In the genomic region with DNA sequence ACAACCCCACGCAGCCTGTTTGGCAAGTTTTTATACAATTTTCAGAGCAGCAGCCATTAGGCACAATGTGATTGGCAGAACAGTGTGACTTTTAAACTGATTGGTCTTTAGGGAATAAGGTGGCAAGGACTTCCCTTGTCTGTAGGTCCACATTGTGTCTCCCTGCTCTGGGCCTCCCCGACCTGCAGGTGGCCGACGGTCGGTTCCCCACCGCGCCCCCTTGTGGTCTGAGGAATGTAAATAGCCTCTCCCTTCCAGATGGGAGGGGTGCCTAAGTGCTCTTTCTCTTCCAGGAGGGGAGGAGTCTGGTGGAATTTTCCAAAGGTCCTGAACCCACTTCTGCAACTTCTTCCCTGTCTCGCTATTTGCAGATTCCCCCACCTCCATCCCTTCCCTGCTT, we compare ENCODE assay signal across 8 mouse cellular contexts. TPM values are rescaled to one million over a fixed set of nuclear protein-coding genes. Genes with fewer than 3 reads are reported as not detected.
A peak's percentile ranks its signal among the peaks of the same experiment; 100 is the strongest.
DNase-seq lines count a peak whose midpoint lies in the region; ATAC-seq and TF ChIP-seq lines count a peak whose summit lies in the region.
"Not testable (repeated sequence)": the region's sequence is repeated elsewhere in the genome, so short reads cannot be mapped to it uniquely, and the experiment has no call there.

No protein-coding gene starts in this region.

- H3K79me2 ChIP-seq in MEL (ENCODE audit: control insufficient read depth, insufficient read depth, low read length, poor library complexity): not testable (repeated sequence)

- TF ChIP-seq EP300 in MEL (IDR thresholded peaks at IDR 0.05; ENCODE audit: low read depth in 1 of 2, low read length in 2 of 2): not testable (repeated sequence)

- ATAC-seq in forebrain, embryonic 14.5 days: not testable (repeated sequence)

- peak; percentile 41 to 85 (median 77) for TF ChIP-seq CTCF in MEL (IDR thresholded peaks at IDR 0.05 in 2 of 3, conservative IDR thresholded peaks at IDR 0.05 in 1 of 3; ENCODE audit: control insufficient read depth in 1 of 3, insufficient read depth in 1 of 3, low read depth in 2 of 3, low read length in 3 of 3, poor library complexity in 1 of 3, severe bottlenecking in 1 of 3)

- 6% methylated on average over 8 of the region's 8 CpGs for WGBS in forebrain, embryonic 14.5 days

- not testable (repeated sequence) for H3K4me2 ChIP-seq in forebrain, embryonic 14.5 days (ENCODE audit: low read length)

- H3K4me1 ChIP-seq in MEL (ENCODE audit: control insufficient read depth in 1 of 2, insufficient read depth in 2 of 2, low read length in 2 of 2): not testable (repeated sequence)
- H3K4me1 ChIP-seq in forebrain, embryonic 14.5 days (ENCODE audit: control insufficient read depth, insufficient read depth, low read length): peaks cover 14% of the 10 kb centered on the region

- H3K9me3 ChIP-seq in MEL (replicated peaks; ENCODE audit: insufficient read depth, low read length); forebrain, embryonic 14.5 days (replicated peaks; ENCODE audit: control insufficient read depth, low read length): not testable (repeated sequence)

- not testable (repeated sequence) for H3K4me3 ChIP-seq in MEL (ENCODE audit: control insufficient read depth in 1 of 2, insufficient read depth in 1 of 2, low read depth in 2 of 2, low read length in 2 of 2); forebrain, embryonic 14.5 days (ENCODE audit: low read depth, low read length)

- not testable (repeated sequence) for TF ChIP-seq POLR2A in MEL (IDR thresholded peaks at IDR 0.05; ENCODE audit: control insufficient read depth in 1 of 2, insufficient read depth in 1 of 2, low read depth in 1 of 2, low read length in 2 of 2, poor library complexity in 1 of 2)

- not testable (repeated sequence) for H3K36me3 ChIP-seq in MEL (ENCODE audit: control insufficient read depth in 1 of 2, insufficient read depth in 2 of 2, low read length in 2 of 2); forebrain, embryonic 14.5 days (ENCODE audit: control insufficient read depth, insufficient read depth, low read length)

- not testable (repeated sequence) for H3K9ac ChIP-seq in MEL (ENCODE audit: control insufficient read depth, low read depth, low read length, poor library complexity, severe bottlenecking); forebrain, embryonic 14.5 days (ENCODE audit: low read length)

- DNase-seq in MEL (ENCODE audit: low read depth, low spot score): peak; percentile 71
- DNase-seq in cerebellum, adult 11-12 months: peak; percentile 20
- DNase-seq in forebrain, embryonic 14.5 days (ENCODE audit: low spot score): peak; percentile 62
- peak; percentile 88 for DNase-seq in heart, postnatal 4 days
- peak; percentile 36 for DNase-seq in layer of hippocampus, adult 9-11 months
- peak; percentile 87 for DNase-seq in lung, postnatal 10 days
- DNase-seq in retina, postnatal 7 days (ENCODE audit: low read depth, low spot score): peak; percentile 62
- peak; percentile 49 to 85 for DNase-seq in thymus, postnatal 10 days (ENCODE audit: low spot score in 2 of 2)

- H3K27ac ChIP-seq in MEL (ENCODE audit: control insufficient read depth, low read depth, low read length); forebrain, embryonic 14.5 days (ENCODE audit: low read depth, low read length): not testable (repeated sequence)

- not testable (repeated sequence) for H3K27me3 ChIP-seq in MEL (ENCODE audit: control insufficient read depth in 1 of 2, insufficient read depth in 2 of 2, low read length in 2 of 2); forebrain, embryonic 14.5 days (replicated peaks; ENCODE audit: control insufficient read depth, insufficient read depth, low read length)

- TF ChIP-seq RAD21 in MEL (IDR thresholded peaks at IDR 0.05; ENCODE audit: low read depth, low read length): peak; percentile 48

TF ChIP-seq in MEL, 35 proteins besides CTCF, POLR2A, EP300 and RAD21:
- TF ChIP-seq SMC3 (IDR thresholded peaks at IDR 0.05; ENCODE audit: low read depth, low read length): peak; percentile 83
- TF ChIP-seq ZC3H11A (IDR thresholded peaks at IDR 0.05; ENCODE audit: low read depth, low read length): 0 out of 2 replicates have a peak, but pooled peaks have one; percentile 6
- TF ChIP-seq MAZ (IDR thresholded peaks at IDR 0.05; ENCODE audit: low read depth, low read length): peak; percentile 74; the same call in 1 of the 2 replicates

RNA-seq across cellular contexts. Expression of a gene that starts 52.5 kb away (rescaled TPM):
- total RNA-seq in MEL (2012; rRNA removed): not detected in 2 replicates
- not detected for polyA plus RNA-seq in MEL (2012; ENCODE audit: insufficient read depth in 1 of 2, insufficient read length in 2 of 2, low read depth in 1 of 2, low replicate concordance in 2 of 2, missing spikeins in 1 of 2)
- 9.0 and 10.5 TPM in 2 replicates for polyA plus RNA-seq in forebrain, embryonic 14.5 days (2014; fragmentation: Nextera tagmentation; extraction: Ambion mirVana)
- 10 to 100 TPM; 11.6 to 12.3 TPM for total RNA-seq in heart, postnatal 4 days (2021)

RNA-seq across cellular contexts. Expression of a gene that starts 59.3 kb away (rescaled TPM):
- total RNA-seq in MEL (2012; rRNA removed): not detected in 2 replicates
- polyA plus RNA-seq in MEL (2012; ENCODE audit: insufficient read depth in 1 of 2, insufficient read length in 2 of 2, low read depth in 1 of 2, low replicate concordance in 2 of 2, missing spikeins in 1 of 2): not detected
- 28.8 and 32.4 TPM in 2 replicates for polyA plus RNA-seq in forebrain, embryonic 14.5 days (2014; fragmentation: Nextera tagmentation; extraction: Ambion mirVana)
- total RNA-seq in heart, postnatal 4 days (2021): 10 to 100 TPM; 10.2 to 10.6 TPM

Comparison
In these comparisons a context has a peak if more than half of its experiments do, and no peak if none do; other contexts are left out.
1. DNase-seq: peak in every context shown above with its lines; median percentile 88 in heart, postnatal 4 days; 87 in lung, postnatal 10 days; 71 in MEL; 67 in thymus, postnatal 10 days; 62 in forebrain, embryonic 14.5 days; 62 in retina, postnatal 7 days; 36 in layer of hippocampus, adult 9-11 months; 20 in cerebellum, adult 11-12 months.
2. RNA of a gene that starts 52.5 kb away (total RNA-seq): 11.6 to 12.3 TPM in heart, postnatal 4 days; not detected in MEL; every median in the first group is over 10 times any median in the second.
3. RNA of a gene that starts 59.3 kb away (total RNA-seq): 10.2 to 10.6 TPM in heart, postnatal 4 days; not detected in MEL; every median in the first group is over 10 times any median in the second.